15 mouse cellular contexts compared by ENCODE assay signal in the genomic region with DNA sequence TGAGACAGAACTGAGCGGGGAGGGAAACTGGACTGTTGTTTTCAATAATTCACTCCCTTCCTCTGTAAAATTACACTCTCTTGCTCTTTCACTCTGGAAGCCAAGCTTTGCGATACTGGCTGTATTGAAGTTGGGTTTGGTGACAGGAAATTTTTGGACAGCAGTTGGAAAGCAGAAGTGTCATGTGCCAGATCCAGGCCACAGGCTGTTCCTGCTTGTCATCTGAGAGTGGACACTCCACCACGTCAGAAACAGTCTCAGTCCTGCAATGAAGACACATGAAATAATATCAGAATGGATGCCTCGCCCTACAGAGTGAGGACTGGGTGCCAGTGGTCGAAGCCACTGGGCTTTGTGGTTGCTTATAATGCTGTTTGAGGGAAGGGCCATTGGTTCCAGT. TPM values are rescaled to one million over a fixed set of nuclear protein-coding genes. Genes with fewer than 3 reads are reported as not detected.
"Had no signal": no experiment of that assay in that cellular context is flagged by ENCODE, and none has a peak within 500 bp of the region (broad histone marks: within the 10 kb centered on the region; RNA-seq: fewer than 3 reads in every experiment).

No protein-coding gene starts in this region.

- ATAC-seq: inflammation-experienced regulatory T-cells, adult 6 months; intestine, postnatal 0 days had no signal

- DNase-seq: gastrocnemius, postnatal 14 days; gastrocnemius, postnatal 36 days; heart, adult 2 months; heart, postnatal 14 days; heart, postnatal 4 days; kidney, adult 18-20 months; kidney, adult 8-10 months; kidney, postnatal 10 days; kidney, postnatal 25 days; kidney, postnatal 4 days; liver; liver, embryonic 13.5 days had no signal

RNA-seq across cellular contexts. Expression of a gene that starts 15.2 kb away (rescaled TPM):
- total RNA-seq: gastrocnemius, postnatal 36 days; heart, adult 2 months had no signal
- polyA plus RNA-seq: frontal cortex, adult 2 months; heart, adult 2 months had no signal
